Mouse (Mus musculus): ENCODE measurements around the gene Gm572. TPM values are rescaled to one million over a fixed set of nuclear protein-coding genes. Genes with fewer than 3 reads are reported as not detected.

Gm572 gene
- total RNA-seq, 2 experiments from 2014 or later, result not detected

DNA sequence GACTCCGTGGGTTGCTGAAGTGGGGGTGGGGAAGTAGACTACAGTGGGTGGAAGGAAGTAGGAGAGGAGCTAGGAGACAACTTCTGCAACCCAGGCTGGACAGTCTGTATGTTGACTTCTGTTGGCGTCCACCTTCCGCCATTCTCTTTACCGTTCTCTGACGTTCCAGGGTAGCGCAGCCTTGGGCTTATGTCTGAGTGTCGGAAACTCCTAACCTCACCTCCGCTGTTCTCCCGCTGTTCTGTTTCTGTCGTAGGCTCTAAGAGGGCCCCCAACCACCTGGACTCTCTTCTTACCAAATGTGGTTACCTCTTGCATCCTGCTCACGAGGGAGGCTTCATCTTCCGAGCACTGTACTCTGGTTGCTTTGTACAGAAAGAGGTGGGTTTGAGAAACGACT, 14.7 kb downstream of the Gm572 start:
- no peak for DNase-seq (ENCODE audit: extremely low spot score in 1 of 2, low spot score in 2 of 2)
- intact Hi-C loops (cut with DNase I), result no loop called here

GRCm38 (mm10) chr4:148660174-148660573, 17.1 kb downstream of the Gm572 start:
- intact Hi-C loops (cut with DNase I), result no loop called here
- no peak for DNase-seq (ENCODE audit: extremely low spot score in 1 of 2, low spot score in 2 of 2)

- DNase-seq (ENCODE audit: extremely low spot score in 1 of 2, low spot score in 2 of 2), result peak; percentile 28 to 74
- intact Hi-C loops (cut with DNase I), result no loop called here
Measured at GRCm38 (mm10) chr4:148662168-148662965, 19.2 kb downstream of the Gm572 start.

- DNase-seq (ENCODE audit: extremely low spot score in 1 of 2, low spot score in 2 of 2), result no peak
Measured at GRCm38 (mm10) chr4:148663326-148663725, 20.2 kb downstream of the Gm572 start.

GRCm38 (mm10) chr4:148664021-148664420, 20.9 kb downstream of the Gm572 start:
- no peak for DNase-seq (ENCODE audit: extremely low spot score in 1 of 2, low spot score in 2 of 2)
- intact Hi-C loops (cut with DNase I), result no loop called here

More at GRCm38 (mm10) chr4:148663326-148663725, 20.2 kb downstream of the Gm572 start:
- intact Hi-C loops (cut with DNase I), result no loop called here

- intact Hi-C loops (cut with DNase I), result no loop called here
- DNase-seq (ENCODE audit: extremely low spot score in 1 of 2, low spot score in 2 of 2), result no peak
Measured at GRCm38 (mm10) chr4:148667006-148667755, 24.1 kb downstream of the Gm572 start.

DNA sequence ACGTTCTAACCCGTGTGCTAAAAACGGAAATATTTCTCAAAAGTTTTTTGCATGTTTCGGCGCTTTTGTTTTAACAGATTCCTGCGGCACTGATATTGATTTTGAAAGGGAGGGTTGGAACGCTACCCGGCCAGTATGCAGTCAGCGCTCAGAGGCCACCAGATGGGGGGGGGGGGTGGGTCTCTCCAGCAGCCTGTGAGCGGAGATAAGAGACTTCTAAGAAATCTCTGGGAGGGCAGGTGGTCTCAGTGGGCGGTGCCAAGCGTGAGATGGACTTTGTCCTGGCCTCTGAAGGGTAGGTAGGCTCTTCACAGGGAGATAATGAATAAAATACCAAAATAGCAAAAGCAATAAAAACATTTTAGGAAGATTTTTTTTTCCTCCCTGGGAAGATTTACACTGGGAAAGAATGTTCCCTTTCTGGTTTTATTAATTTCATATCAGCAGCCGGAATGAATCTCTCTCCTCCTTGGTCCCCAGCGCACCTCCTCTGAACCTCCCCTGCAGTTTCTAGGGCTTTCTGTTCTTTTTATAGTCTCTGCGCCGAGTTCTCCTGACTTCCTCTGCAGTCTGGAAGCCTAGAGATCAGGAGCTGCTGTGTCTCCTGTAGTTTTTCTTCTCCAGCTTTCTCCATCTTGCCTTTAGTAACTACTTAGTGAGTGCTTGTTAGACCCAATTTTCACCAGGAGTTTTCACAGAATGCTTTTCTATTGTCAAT, 28.3 kb downstream of the Gm572 start:
- no peak for DNase-seq (ENCODE audit: extremely low spot score in 1 of 2, low spot score in 2 of 2)
- intact Hi-C loops (cut with DNase I), result no loop called here

DNA sequence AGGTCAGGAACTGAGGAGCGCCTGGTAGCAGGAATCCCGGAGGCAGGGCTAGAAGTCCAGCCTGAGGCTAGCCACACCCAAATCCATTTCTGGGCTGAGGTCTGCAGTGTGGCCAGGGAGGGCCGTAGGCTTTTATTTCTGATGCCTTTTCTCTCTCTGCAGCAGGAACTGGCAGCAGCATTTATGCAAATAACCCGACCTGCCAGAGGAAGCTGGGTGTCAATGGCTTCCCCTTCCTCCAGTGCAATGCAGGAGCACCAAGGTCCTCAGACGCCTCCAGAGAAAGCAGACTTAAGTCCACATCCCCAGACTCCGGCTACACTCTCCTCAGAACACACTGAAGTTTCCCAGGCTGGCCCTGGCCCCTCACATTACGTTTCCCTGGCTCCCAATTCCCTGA, 31.9 kb downstream of the Gm572 start:
- intact Hi-C loops (cut with DNase I), result no loop called here
- DNase-seq (ENCODE audit: extremely low spot score in 1 of 2, low spot score in 2 of 2), result no peak

GRCm38 (mm10) chr4:148676188-148676960, 33.3 kb downstream of the Gm572 start:
- intact Hi-C loops (cut with DNase I), result no loop called here
- peak in 1 of 2 experiments; percentile 62 for DNase-seq (ENCODE audit: extremely low spot score in 1 of 2, low spot score in 2 of 2)

- intact Hi-C loops (cut with DNase I), result no loop called here
- DNase-seq (ENCODE audit: extremely low spot score in 1 of 2, low spot score in 2 of 2), result no peak
Measured at GRCm38 (mm10) chr4:148676961-148677637, 34.0 kb downstream of the Gm572 start.

GRCm38 (mm10) chr4:148678105-148678504, 35.0 kb downstream of the Gm572 start:
- DNase-seq (ENCODE audit: extremely low spot score in 1 of 2, low spot score in 2 of 2), result no peak
- intact Hi-C loops (cut with DNase I), result no loop called here

DNA sequence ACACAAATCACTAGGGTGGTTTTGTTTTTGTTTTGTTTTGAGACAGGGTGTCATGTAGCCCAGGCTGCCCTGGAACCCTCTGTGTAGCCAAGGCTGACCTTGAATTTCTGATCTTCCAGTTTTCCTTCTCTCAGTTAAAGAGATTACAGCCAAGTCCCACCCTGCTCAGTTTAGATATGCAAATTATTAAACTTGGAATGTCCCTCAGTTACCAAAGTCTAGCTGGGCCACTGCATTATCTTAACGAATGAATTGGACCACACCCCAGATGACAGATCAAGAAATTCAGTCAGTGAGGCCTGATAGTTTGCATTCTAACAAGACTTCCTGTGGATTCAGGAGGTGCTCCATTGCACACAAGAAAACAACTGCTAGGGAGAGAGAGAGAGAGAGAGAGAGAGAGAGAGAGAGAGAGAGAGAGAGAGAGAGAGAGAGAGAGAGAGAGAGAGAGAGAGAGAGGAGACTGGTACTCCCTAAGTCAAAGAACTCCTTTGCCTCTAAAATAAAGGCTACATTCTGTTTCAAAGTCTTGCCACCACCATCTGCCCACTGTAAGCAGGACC, 37.5 kb downstream of the Gm572 start:
- intact Hi-C loops (cut with DNase I), result loop anchor here (5.0 kb wide), 1 partner anchor 392 kb away; no protein-coding TSS in a partner anchor
- no peak for DNase-seq (ENCODE audit: extremely low spot score in 1 of 2, low spot score in 2 of 2)

DNA sequence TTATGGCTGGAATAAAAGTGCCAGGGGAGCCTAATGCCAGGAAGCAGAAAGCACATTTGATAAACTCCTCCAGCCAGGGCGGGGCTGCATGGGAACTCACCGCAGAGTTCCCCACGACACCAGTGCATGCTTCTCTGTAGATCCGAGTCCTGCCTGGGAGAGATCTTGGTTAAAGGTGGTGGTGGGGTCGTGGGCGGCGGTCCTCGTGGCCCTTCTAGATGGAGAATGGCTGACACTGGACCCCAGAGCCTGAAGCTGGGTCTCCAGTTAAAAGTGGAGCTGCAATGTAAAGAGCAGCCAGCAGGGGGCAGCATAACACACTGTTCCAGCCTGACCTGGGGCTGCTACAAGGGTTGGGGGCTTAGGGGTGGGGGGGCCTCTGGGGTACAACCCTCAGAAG, 38.3 kb downstream of the Gm572 start:
- DNase-seq (ENCODE audit: extremely low spot score in 1 of 2, low spot score in 2 of 2), result no peak

DNA sequence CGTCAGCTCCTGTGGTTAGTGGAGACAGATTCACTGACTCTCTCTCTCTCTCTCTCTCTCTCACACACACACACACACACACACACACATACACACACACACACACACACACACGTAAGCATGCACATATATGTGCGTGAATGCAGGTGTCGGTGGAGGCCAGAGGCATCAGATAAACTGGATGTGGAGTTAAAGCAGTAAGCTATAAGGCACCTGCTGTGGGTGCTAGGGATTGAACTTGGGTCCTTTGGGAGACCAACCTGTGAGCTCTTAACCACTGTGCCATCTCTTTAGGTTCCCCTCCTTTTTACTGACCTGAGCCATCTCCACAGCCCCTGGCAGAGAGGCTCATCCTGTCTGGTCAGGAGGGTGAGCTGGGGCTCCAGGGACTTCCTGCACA, 39.8 kb downstream of the Gm572 start:
- no peak for DNase-seq (ENCODE audit: extremely low spot score in 1 of 2, low spot score in 2 of 2)
- intact Hi-C loops (cut with DNase I), result loop anchor here (5.0 kb wide), 1 partner anchor 389 kb away; no protein-coding TSS in a partner anchor

More for the DNA sequence above, 38.3 kb downstream of the Gm572 start:
- intact Hi-C loops (cut with DNase I), result loop anchor here (5.0 kb wide), 1 partner anchor 391 kb away; no protein-coding TSS in a partner anchor

GRCm38 (mm10) chr4:148683539-148683938, 40.4 kb downstream of the Gm572 start:
- no peak for DNase-seq (ENCODE audit: extremely low spot score in 1 of 2, low spot score in 2 of 2)
- intact Hi-C loops (cut with DNase I), result loop anchor here (5.0 kb wide), 1 partner anchor 389 kb away; no protein-coding TSS in a partner anchor

GRCm38 (mm10) chr4:148686491-148686941, 43.4 kb downstream of the Gm572 start:
- peak in 1 of 2 experiments; percentile 71 for DNase-seq (ENCODE audit: extremely low spot score in 1 of 2, low spot score in 2 of 2)
- intact Hi-C loops (cut with DNase I), result no loop called here

GRCm38 (mm10) chr4:148688091-148688490, 45.0 kb downstream of the Gm572 start:
- intact Hi-C loops (cut with DNase I), result no loop called here
- no peak for DNase-seq (ENCODE audit: extremely low spot score in 1 of 2, low spot score in 2 of 2)

- intact Hi-C loops (cut with DNase I), result no loop called here
Measured at GRCm38 (mm10) chr4:148691185-148691584, 48.1 kb downstream of the Gm572 start.

More at GRCm38 (mm10) chr4:148691185-148691584, 48.1 kb downstream of the Gm572 start:
- DNase-seq (ENCODE audit: extremely low spot score in 1 of 2, low spot score in 2 of 2), result no peak

All from left cerebral cortex, postnatal 10 days (tissue).